Mouse (Mus musculus) olfactory bulb, adult 2 months (tissue): ENCODE measurements around the gene Bicdl1. TPM values are rescaled to one million over a fixed set of nuclear protein-coding genes. Genes with fewer than 3 reads are reported as not detected.

Experiments used
- H3K27ac ChIP-seq: fragments of 200-500 bp; 2 replicates; pipeline ENCODE4 v1.5.1; 2012; ENCODE audit warnings: low read depth, low read length; ENCODE audit not compliant: insufficient read depth
- H3K4me1 ChIP-seq: fragments of 200-500 bp; 2 replicates; pipeline ENCODE4 v1.6.1; 2012; ENCODE audit warnings: low read length; ENCODE audit not compliant: control insufficient read depth, insufficient read depth
- H3K4me3 ChIP-seq: fragments of 200-500 bp; 2 replicates; pipeline ENCODE4 v1.5.1; 2012; ENCODE audit warnings: mild to moderate bottlenecking, low read depth, low read length, moderate library complexity; ENCODE audit not compliant: insufficient read depth
- CTCF ChIP-seq: fragments of 200-500 bp; IDR thresholded peaks from 2 replicates; pipeline ENCODE4 v1.5.1; 2012; ENCODE audit warnings: low read depth, mild to moderate bottlenecking, low read length, moderate library complexity; ENCODE audit not compliant: insufficient read depth
- POLR2A ChIP-seq: fragments of 200-500 bp; IDR thresholded peaks from 2 replicates; pipeline ENCODE4 v1.6.1; 2012; ENCODE audit warnings: mild to moderate bottlenecking, low read depth, low read length, moderate library complexity; ENCODE audit not compliant: insufficient read depth
- WGBS: fragments of 180-500 bp; shearing (Covaris S2); methylation state at CpG from one replicate; pipeline ENCODE4 v1.1.7; 2018; 5-methylcytosine and 5-hydroxymethylcytosine counted together
- polyA plus RNA-seq: library from polyadenylated mRNA; stranded (reverse); fragments of >200 nt; gene quantifications from 2 replicates; pipeline ENCODE4 v1.2.4, GENCODE M21; 2012; ENCODE audit warnings: low replicate concordance; ENCODE audit not compliant: missing spikeins, insufficient read depth, insufficient read length

The Bicdl1 gene
- polyA plus RNA-seq, 1 experiment = not detected

DNA sequence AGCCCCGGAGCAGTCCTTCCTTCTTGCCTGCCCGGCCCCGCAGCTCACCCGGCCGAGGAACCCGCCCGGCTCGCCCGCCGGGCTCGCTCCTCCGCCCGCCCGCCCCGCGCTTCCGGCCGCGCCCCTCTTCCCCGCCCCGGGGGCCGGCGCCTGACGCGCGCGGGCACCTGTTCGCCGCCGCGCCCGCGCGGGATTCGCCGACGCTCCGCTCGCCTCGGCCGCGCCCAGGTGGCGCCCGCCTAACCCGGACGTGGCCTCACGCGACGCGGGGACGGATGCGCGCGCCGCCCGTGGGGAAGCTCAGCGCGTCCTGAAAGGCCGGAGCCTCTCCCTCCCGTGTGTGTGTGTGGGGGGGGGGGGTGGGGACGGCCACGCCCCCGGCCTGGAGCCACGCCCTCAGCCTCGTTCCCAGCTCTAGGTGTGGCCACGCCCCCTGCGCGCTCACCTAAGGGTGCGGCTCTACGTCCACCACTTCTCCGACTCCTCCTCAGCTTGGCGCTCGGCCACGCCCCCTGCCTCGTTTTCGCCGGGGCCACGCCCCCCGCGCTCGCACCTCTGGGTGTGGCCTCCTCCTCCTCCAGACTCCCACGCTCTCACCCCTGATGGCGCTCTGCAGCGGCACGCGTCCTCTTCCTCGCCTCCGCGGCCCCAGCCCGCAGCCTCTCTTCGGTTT is 891 bp upstream of the Bicdl1 start:
- TF ChIP-seq POLR2A (peak; percentile 33; the same call in 1 of the 2 replicates), CTCF (no peak)
- peak overlapping the region; percentile 98 for H3K4me3 ChIP-seq
- peaks cover 5% of the 10 kb centered on the region; the same call in 1 of the 2 replicates for H3K4me1 ChIP-seq
- WGBS = under 1% methylated on average over 91 of the region's 91 CpGs
- H3K27ac ChIP-seq = peak overlapping the region; percentile 68

DNA sequence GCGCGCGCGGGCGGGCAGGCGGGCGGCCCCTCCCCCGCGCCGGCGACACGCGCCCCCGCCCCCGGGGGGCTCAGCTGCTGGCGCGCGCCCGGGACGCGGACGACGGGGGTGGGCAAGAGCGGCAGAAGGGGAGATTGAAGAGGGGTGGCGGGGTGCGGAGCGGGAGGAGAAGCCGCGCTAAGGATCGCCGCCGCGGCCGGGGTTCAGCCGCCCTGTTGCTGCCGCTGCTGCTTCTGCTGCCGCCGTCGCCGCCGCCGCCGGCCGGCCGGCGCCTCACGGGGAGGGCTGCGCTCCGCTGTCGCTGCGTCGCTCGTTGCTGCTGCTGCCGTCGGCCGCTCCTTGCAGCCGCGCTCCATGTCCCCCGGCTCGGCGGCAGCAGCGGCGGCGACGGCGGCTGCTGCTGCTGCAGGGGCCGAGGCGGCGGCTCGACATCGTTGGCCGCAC is 333 bp upstream of the Bicdl1 start:
- WGBS = 4% methylated on average over 70 of the region's 72 CpGs
- peak overlapping the region; percentile 68 for H3K27ac ChIP-seq
- peaks cover 5% of the 10 kb centered on the region; the same call in 1 of the 2 replicates for H3K4me1 ChIP-seq
- peak overlapping the region; percentile 98 for H3K4me3 ChIP-seq
- TF ChIP-seq POLR2A = no peak; the same call in 1 of the 2 replicates
- TF ChIP-seq CTCF = no peak

DNA sequence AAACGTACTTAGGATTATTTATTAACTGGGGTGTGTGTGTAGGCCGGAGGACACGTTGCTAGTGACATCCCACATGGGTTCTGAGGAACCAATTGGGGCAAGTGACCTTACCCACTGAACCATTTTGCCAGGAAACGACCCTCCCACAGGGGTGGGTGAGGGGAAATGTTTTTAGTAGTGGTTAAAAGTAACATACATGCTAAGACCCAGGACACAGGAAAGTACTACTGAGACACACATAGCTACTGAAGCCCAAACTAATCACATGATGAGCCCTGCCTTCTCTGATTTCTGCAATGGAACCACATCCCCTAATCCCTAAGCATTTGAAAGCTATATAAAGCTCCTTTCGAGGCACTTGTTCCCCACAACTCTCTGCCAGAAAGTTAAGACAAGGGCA is 1.1 kb downstream of the Bicdl1 start:
- peak overlapping the region; percentile 98; the same call in 1 of the 2 replicates for H3K4me3 ChIP-seq
- no peak overlapping the region for H3K27ac ChIP-seq
- H3K4me1 ChIP-seq = peaks cover 5% of the 10 kb centered on the region; the same call in 1 of the 2 replicates
- WGBS = 59% methylated on average over 5 of the region's 5 CpGs
- no peak for TF ChIP-seq CTCF
- TF ChIP-seq POLR2A = no peak

DNA sequence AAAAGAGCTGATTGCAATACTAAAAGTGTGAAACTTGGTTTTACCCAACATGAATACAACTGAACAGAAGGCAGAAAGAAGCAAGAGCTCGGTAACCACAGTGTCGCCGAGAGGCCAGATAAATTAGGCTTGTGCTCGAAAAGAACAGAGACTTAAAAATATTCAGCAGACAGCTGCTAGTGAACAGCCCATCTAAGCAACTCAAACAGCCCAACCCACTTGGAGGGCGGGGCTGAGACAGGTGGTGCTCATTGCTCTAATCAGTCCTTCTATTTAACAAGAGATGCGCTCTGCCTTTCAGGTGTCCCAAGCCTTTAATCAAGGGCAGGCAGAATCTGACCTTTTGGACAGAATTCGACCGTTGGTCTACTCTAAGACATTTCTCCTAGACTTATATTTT is 4.8 kb downstream of the Bicdl1 start:
- TF ChIP-seq CTCF (no peak), POLR2A (no peak)
- peaks cover 5% of the 10 kb centered on the region; the same call in 1 of the 2 replicates for H3K4me1 ChIP-seq
- no peak overlapping the region for H3K27ac ChIP-seq
- H3K4me3 ChIP-seq = no peak overlapping the region
- WGBS = 84% methylated on average over 8 of the region's 8 CpGs

DNA sequence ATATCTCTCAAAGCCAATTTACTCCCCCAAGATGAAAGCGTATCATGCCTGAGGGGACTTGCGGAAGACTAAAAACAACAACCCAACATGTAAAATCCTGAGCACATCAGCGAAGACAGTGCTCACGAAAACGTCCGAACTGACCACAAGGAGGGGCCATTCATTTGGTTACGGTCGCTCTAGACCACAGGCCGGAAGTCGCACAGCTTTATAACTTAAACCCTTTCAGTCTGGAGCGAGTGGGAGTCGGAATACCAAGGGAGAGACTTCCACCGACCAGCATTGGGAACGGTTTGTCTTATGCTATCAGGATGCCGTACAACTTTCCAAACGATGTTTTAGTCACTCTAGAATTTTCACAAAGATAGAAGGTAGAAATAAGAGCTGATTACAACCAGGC is 5.4 kb downstream of the Bicdl1 start:
- TF ChIP-seq CTCF (no peak), POLR2A (no peak)
- Histone ChIP-seq H3K4me1 (peaks cover 5% of the 10 kb centered on the region; the same call in 1 of the 2 replicates), H3K4me3 (no peak overlapping the region), H3K27ac (no peak overlapping the region)
- WGBS = 84% methylated on average over 16 of the region's 16 CpGs

DNA sequence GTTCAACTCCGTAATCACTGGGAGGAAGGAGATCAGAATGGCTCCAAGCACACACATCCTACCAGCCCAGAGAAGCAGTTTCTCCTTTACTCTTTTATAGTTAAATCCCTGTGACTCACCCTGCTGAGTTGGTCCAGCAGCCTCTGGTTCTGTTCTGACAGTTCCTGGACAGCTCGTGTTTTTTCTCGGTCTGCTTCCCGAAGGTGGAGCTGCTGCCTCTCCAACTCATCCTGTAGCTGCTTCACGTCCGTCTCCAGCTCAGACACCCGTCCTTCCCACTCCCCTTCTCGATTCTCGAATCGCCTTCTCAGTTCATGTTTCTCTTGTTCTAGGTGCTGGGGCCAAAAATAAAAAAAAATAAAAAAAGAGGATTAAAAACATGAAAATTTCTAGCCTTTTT is 7.0 kb downstream of the Bicdl1 start:
- no peak overlapping the region for H3K4me3 ChIP-seq
- TF ChIP-seq POLR2A (no peak), CTCF (no peak)
- H3K4me1 ChIP-seq = no peaks in the 10 kb centered on the region; the same call in 1 of the 2 replicates
- H3K27ac ChIP-seq = no peak overlapping the region
- 81% methylated on average over 10 of the region's 10 CpGs for WGBS

DNA sequence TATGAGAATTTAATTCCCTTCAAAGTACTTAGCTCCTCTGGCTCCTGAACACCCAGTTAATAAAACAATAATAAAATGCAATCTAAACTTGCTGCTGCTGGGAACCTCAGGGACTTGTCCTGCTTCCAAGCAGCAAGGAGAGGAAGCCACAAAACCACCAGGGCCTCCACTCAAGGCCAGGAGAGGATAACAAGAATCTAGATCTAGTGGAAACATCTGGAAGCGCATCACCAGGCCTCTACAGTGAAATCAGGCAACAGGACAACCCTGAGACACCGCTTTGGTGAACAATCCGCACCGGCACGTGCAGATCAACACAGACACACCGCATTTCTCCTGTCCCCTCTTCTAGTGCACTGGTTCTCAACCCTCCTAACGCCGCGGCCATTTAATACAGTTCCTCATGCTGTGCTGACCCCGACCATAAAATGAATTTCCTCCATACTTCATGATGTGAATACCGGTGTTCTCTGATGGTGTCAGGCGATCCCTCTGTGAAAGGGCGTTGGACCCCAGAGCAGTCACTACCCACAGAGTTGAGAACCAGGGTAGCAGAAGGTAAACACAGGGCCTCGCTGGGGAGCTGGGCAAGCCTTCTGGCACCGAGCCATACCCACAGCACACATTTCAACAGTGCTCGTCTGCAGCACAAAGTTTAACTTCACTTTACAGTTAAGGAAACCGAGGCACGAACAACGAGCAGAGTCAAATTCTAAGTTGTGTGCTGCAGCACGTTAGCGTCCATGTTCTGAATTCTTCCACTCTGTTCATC is 9.0 kb downstream of the Bicdl1 start:
- Histone ChIP-seq H3K27ac (no peak overlapping the region), H3K4me3 (no peak overlapping the region), H3K4me1 (no peaks in the 10 kb centered on the region)
- 89% methylated on average over 21 of the region's 21 CpGs for WGBS
- TF ChIP-seq CTCF (no peak), POLR2A (no peak)

DNA sequence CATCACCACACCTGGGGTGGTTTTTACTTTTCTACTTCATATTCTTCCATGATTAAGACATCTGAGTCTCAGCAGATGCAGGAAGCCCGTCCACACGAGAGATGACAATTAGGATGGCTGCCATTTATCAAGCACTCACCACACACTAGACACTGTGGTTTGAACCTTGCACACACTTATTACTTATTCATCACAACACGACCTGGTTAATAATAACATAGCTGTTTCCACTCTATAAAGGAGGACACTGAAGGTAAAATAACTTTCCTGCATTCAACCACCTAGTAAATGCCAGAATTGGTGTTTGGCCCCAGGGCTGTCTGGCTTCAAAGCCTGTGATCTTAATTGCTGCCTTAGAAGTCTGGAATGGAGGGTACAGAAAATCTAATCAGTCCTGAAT is 10.7 kb downstream of the Bicdl1 start:
- Histone ChIP-seq H3K4me1 (peaks cover 2% of the 10 kb centered on the region; the same call in 1 of the 2 replicates), H3K27ac (no peak overlapping the region), H3K4me3 (no peak overlapping the region)
- WGBS = 75% methylated on average over 3 of the region's 3 CpGs
- TF ChIP-seq CTCF = no peak
- TF ChIP-seq POLR2A = no peak

DNA sequence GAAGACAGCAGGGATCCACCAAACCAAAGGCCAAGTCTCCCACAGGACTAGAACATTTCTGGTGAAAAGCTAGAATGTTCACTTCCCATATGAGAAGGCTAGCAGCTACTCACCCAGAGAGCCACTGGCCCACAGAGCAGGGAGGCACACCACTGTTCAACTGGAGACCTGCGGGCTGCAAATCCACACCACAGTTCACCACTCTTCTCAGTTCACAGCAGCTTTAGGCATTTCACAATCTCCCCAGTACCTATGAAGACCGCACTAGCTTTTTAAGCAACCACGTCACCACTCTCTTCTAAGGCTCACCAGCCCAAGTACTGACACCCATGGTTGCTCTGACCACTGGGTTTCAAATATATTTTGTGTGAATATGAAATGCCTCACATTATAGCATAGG is 13.7 kb downstream of the Bicdl1 start:
- Histone ChIP-seq H3K27ac (no peak overlapping the region), H3K4me1 (peaks cover 11% of the 10 kb centered on the region), H3K4me3 (no peak overlapping the region)
- 97% methylated on average over 3 of the region's 3 CpGs for WGBS
- TF ChIP-seq CTCF (no peak), POLR2A (no peak)
